Mouse (Mus musculus) forebrain, embryonic 12.5 days (tissue): Measurements from ENCODE around the gene Amfr. TPM values are rescaled to one million over a fixed set of nuclear protein-coding genes. Genes with fewer than 3 reads are reported as not detected.
A peak's percentile ranks its signal among the peaks of the same experiment; 100 is the strongest.
"Not testable (repeated sequence)": the region's sequence is repeated elsewhere in the genome, so short reads cannot be mapped to it uniquely, and the experiment has no call there.

ENCODE experiments used
- ATAC-seq: fragments of 200-750 bp; cut with Nextera tagmentation; 2 replicates; pipeline ENCODE4 v1.8.0; 2017; ENCODE audit warnings: moderate TSS enrichment; ENCODE audit not compliant: low FRiP score
- H3K27ac ChIP-seq: fragments of 300-500 bp; sonication (generic); 2 replicates; pipeline ENCODE4 v1.5.1; 2016; ENCODE audit warnings: mild to moderate bottlenecking
- H3K27me3 ChIP-seq: fragments of 300-500 bp; sonication (generic); 2 replicates; pipeline ENCODE4 v1.6.1; 2016; ENCODE audit warnings: mild to moderate bottlenecking
- H3K36me3 ChIP-seq: fragments of 300-500 bp; sonication (generic); replicated peaks from 2 replicates; pipeline ENCODE4 v1.6.1; 2016; ENCODE audit warnings: mild to moderate bottlenecking
- H3K4me1 ChIP-seq: fragments of 300-500 bp; sonication (generic); 2 replicates; pipeline ENCODE4 v1.6.1; 2016
- H3K4me2 ChIP-seq: fragments of 300-500 bp; sonication (generic); 2 replicates; pipeline ENCODE4 v1.6.1; 2016; ENCODE audit warnings: mild to moderate bottlenecking, moderate library complexity
- H3K4me3 ChIP-seq: fragments of 300-500 bp; sonication (generic); replicated peaks from 2 replicates; pipeline ENCODE4 v1.5.1; 2016; ENCODE audit warnings: mild to moderate bottlenecking
- H3K9ac ChIP-seq: fragments of 300-500 bp; sonication (generic); 2 replicates; pipeline ENCODE4 v1.6.1; 2016; ENCODE audit warnings: mild to moderate bottlenecking
- H3K9me3 ChIP-seq: fragments of 300-500 bp; sonication (generic); 2 replicates; pipeline ENCODE4 v1.6.1; 2016
- WGBS: fragments of 180-500 bp; shearing (Covaris S2); methylation state at CpG from one replicate; pipeline ENCODE4 v1.1.7; 2016; 5-methylcytosine and 5-hydroxymethylcytosine counted together
- polyA plus RNA-seq: library from polyadenylated mRNA; unstranded; fragments of >200 nt; fragmentation: Nextera tagmentation; extraction: Ambion mirVana; gene quantifications from 2 replicates; pipeline ENCODE4 v1.2.1, GENCODE M21; 2016

Amfr gene
- polyA plus RNA-seq = 66.3 and 68.5 TPM in 2 replicates

GRCm38 (mm10) chr8:94012013-94012951, at the start of gene Amfr:
TSS of gene Amfr (minus strand) at chr8:94012842.
- no peaks in the 10 kb centered on the region for H3K9me3 ChIP-seq
- peak within 1 kb of the TSS; percentile 95 for H3K27ac ChIP-seq
- H3K27me3 ChIP-seq = no peaks in the 10 kb centered on the region
- H3K36me3 ChIP-seq = peaks cover 5% of the 10 kb centered on the region; the same call in 1 of the 2 replicates
- peak within 1 kb of the TSS; percentile 96 for H3K9ac ChIP-seq
- WGBS = under 1% methylated on average over 107 of the region's 130 CpGs
- peak within 1 kb of the TSS; percentile 96 for H3K4me3 ChIP-seq
- peak; percentile 92 for ATAC-seq
- H3K4me1 ChIP-seq = peaks cover 29% of the 10 kb centered on the region
- peak within 1 kb of the TSS; percentile 91 for H3K4me2 ChIP-seq

GRCm38 (mm10) chr8:94057157-94057854, 44.7 kb upstream of the Amfr start:
- no peaks in the 10 kb centered on the region for H3K4me1 ChIP-seq
- H3K27me3 ChIP-seq = no peaks in the 10 kb centered on the region
- no peak overlapping the region for H3K4me3 ChIP-seq
- ATAC-seq = no peak
- peaks cover 72% of the 10 kb centered on the region for H3K36me3 ChIP-seq
- H3K9ac ChIP-seq = no peak overlapping the region
- 58% methylated on average over 6 of the region's 6 CpGs for WGBS
- H3K27ac ChIP-seq = no peak overlapping the region
- H3K4me2 ChIP-seq = no peak overlapping the region
- no peaks in the 10 kb centered on the region for H3K9me3 ChIP-seq

- Histone ChIP-seq H3K36me3 (peaks cover 45% of the 10 kb centered on the region), H3K9me3 (no peaks in the 10 kb centered on the region)
- 92% methylated on average over 12 of the region's 12 CpGs for WGBS
Measured at GRCm38 (mm10) chr8:94052696-94053095, 40.1 kb upstream of the Amfr start.

GRCm38 (mm10) chr8:94047845-94048244, 35.2 kb upstream of the Amfr start:
- Histone ChIP-seq H3K4me2 (no peak overlapping the region), H3K36me3 (peaks cover 17% of the 10 kb centered on the region), H3K9me3 (no peaks in the 10 kb centered on the region), H3K4me3 (no peak overlapping the region), H3K9ac (no peak overlapping the region), H3K27me3 (no peaks in the 10 kb centered on the region), H3K27ac (no peak overlapping the region), H3K4me1 (no peaks in the 10 kb centered on the region)
- no peak for ATAC-seq
- WGBS = 93% methylated on average over 2 of the region's 2 CpGs

More at GRCm38 (mm10) chr8:94052696-94053095, 40.1 kb upstream of the Amfr start:
- no peaks in the 10 kb centered on the region for H3K4me1 ChIP-seq
- ATAC-seq = no peak
- H3K27ac ChIP-seq = no peak overlapping the region
- no peak overlapping the region for H3K9ac ChIP-seq
- no peak overlapping the region for H3K4me3 ChIP-seq
- no peak overlapping the region for H3K4me2 ChIP-seq
- no peaks in the 10 kb centered on the region for H3K27me3 ChIP-seq

GRCm38 (mm10) chr8:94037806-94038205, 25.2 kb upstream of the Amfr start:
- Histone ChIP-seq H3K4me1 (peaks cover 35% of the 10 kb centered on the region), H3K27ac (no peak overlapping the region), H3K9ac (peak overlapping the region; percentile 76), H3K4me3 (peak overlapping the region; percentile 73), H3K4me2 (peak overlapping the region; percentile 78), H3K36me3 (no peaks in the 10 kb centered on the region), H3K27me3 (no peaks in the 10 kb centered on the region), H3K9me3 (no peaks in the 10 kb centered on the region)
- WGBS = 10% methylated on average over 15 of the region's 15 CpGs
- ATAC-seq = no peak

GRCm38 (mm10) chr8:94036944-94037524, 24.4 kb upstream of the Amfr start, which contains the start of the genes Nudt21 and Ogfod1:
TSS of gene Nudt21 (minus strand) at chr8:94037031.
TSS of gene Ogfod1 (plus strand) at chr8:94037198.
- Histone ChIP-seq H3K4me1 (peaks cover 36% of the 10 kb centered on the region), H3K9ac (peak within 1 kb of the TSS; percentile 77), H3K4me2 (peak within 1 kb of the TSS; percentile 84), H3K27me3 (no peaks in the 10 kb centered on the region), H3K9me3 (no peaks in the 10 kb centered on the region), H3K27ac (peak within 1 kb of the TSS; percentile 71), H3K36me3 (no peaks in the 10 kb centered on the region), H3K4me3 (peak within 1 kb of the TSS; percentile 73)
- peak; percentile 100 for ATAC-seq
- WGBS = under 1% methylated on average over 41 of the region's 41 CpGs

GRCm38 (mm10) chr8:94036541-94036940, 23.9 kb upstream of the Amfr start:
- peak overlapping the region; percentile 71 for H3K27ac ChIP-seq
- peaks cover 36% of the 10 kb centered on the region for H3K4me1 ChIP-seq
- peak; percentile 92 for ATAC-seq
- under 1% methylated on average over 27 of the region's 32 CpGs for WGBS
- H3K4me2 ChIP-seq = peak overlapping the region; percentile 84
- H3K9ac ChIP-seq = peak overlapping the region; percentile 77
- H3K9me3 ChIP-seq, H3K36me3 ChIP-seq, H3K27me3 ChIP-seq: not testable (repeated sequence)
- peak overlapping the region; percentile 73 for H3K4me3 ChIP-seq

GRCm38 (mm10) chr8:94035200-94035599, 22.6 kb upstream of the Amfr start:
- Histone ChIP-seq H3K27me3 (no peaks in the 10 kb centered on the region), H3K9me3 (no peaks in the 10 kb centered on the region), H3K4me3 (peak overlapping the region; percentile 73), H3K4me1 (peaks cover 36% of the 10 kb centered on the region), H3K36me3 (peaks cover 12% of the 10 kb centered on the region), H3K4me2 (peak overlapping the region; percentile 84), H3K27ac (no peak overlapping the region), H3K9ac (peak overlapping the region; percentile 47)
- no peak for ATAC-seq
- 73% methylated on average over 5 of the region's 5 CpGs for WGBS

GRCm38 (mm10) chr8:94033601-94034000, 21.0 kb upstream of the Amfr start:
- no peak overlapping the region for H3K27ac ChIP-seq
- no peaks in the 10 kb centered on the region for H3K9me3 ChIP-seq
- WGBS = 26% methylated on average over 3 of the region's 3 CpGs
- H3K36me3 ChIP-seq = peaks cover 28% of the 10 kb centered on the region
- ATAC-seq = no peak
- peak overlapping the region; percentile 19 for H3K4me2 ChIP-seq
- 0 out of 2 replicates have a peak overlapping the region, but pooled peaks have one; percentile 17 for H3K9ac ChIP-seq
- no peaks in the 10 kb centered on the region for H3K27me3 ChIP-seq
- H3K4me1 ChIP-seq = peaks cover 36% of the 10 kb centered on the region
- no peak overlapping the region for H3K4me3 ChIP-seq

GRCm38 (mm10) chr8:94029701-94030100, 17.1 kb upstream of the Amfr start:
- H3K27me3 ChIP-seq = no peaks in the 10 kb centered on the region
- H3K36me3 ChIP-seq = peaks cover 65% of the 10 kb centered on the region
- no peak overlapping the region for H3K4me3 ChIP-seq
- WGBS = 94% methylated on average over 9 of the region's 9 CpGs
- no peak overlapping the region for H3K27ac ChIP-seq
- H3K9ac ChIP-seq = no peak overlapping the region
- H3K4me1 ChIP-seq = peaks cover 18% of the 10 kb centered on the region
- no peak overlapping the region for H3K4me2 ChIP-seq
- ATAC-seq = no peak
- H3K9me3 ChIP-seq = no peaks in the 10 kb centered on the region

- WGBS = 97% methylated on average over 6 of the region's 6 CpGs
- ATAC-seq = no peak
- Histone ChIP-seq H3K9ac (no peak overlapping the region), H3K4me2 (no peak overlapping the region), H3K36me3 (peaks cover 82% of the 10 kb centered on the region), H3K9me3 (no peaks in the 10 kb centered on the region), H3K27ac (no peak overlapping the region), H3K4me3 (no peak overlapping the region), H3K4me1 (no peaks in the 10 kb centered on the region), H3K27me3 (no peaks in the 10 kb centered on the region)
Measured at GRCm38 (mm10) chr8:94023916-94024315, 11.3 kb upstream of the Amfr start.
